Mouse (Mus musculus): Measurements from ENCODE around the gene Mybphl. TPM values are rescaled to one million over a fixed set of nuclear protein-coding genes. Genes with fewer than 3 reads are reported as not detected.

Gene Mybphl
- polyA plus RNA-seq, 1 experiment = 0.15 TPM

DNA sequence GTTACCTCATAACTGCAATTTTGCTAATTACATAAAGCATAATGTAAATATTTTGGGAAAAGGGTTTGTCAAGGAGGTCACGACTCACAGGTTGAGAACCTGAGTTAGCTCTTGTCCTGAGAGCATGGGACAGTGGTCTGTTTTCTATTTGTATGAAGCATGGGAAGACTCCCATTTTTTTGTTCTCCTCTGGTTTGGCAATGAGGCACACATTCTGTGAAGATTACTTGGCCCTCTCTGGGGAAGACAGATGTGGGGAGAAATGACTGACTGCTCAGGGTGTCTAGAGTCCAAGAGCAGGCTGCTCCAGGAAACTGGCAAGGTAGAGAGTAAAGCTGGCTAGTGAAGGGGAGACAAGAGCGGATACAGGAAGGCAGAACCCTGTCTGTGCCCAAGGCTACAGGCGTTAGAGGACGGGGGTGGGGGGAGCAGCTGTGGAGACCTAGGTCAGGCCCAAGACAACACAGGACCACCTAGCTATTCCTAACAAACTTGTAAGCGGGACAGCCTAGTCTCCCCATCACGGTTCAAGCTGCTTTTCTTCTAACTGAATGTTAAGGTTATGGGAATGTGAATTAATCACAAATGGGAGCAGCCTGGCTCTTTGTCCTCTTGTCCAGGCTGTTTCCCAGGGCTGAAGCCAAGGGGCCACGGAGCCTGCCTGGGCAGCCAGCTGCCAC, 60.4 kb downstream of the Mybphl start:
- 92% methylated on average over 7 of the region's 7 CpGs for WGBS
- Histone ChIP-seq H3K4me1 (ENCODE audit: control insufficient read depth, insufficient read depth, insufficient read length) (no peaks in the 10 kb centered on the region; the same call in 1 of the 2 replicates), H3K4me3 (ENCODE audit: extremely low read depth, insufficient read depth, insufficient read length) (no peak overlapping the region), H3K27me3 (ENCODE audit: control insufficient read depth, insufficient read depth, low read length) (no peaks in the 10 kb centered on the region), H3K36me3 (ENCODE audit: control insufficient read depth, insufficient read depth, low read length) (peaks cover 39% of the 10 kb centered on the region), H3K27ac (ENCODE audit: insufficient read depth, low read length) (no peak overlapping the region)
- TF ChIP-seq POLR2A (IDR thresholded peaks at IDR 0.05; ENCODE audit: low read depth, low read length) (no peak), CTCF (IDR thresholded peaks at IDR 0.05; ENCODE audit: extremely low read depth, insufficient read depth, insufficient read length, insufficient replicate concordance) (no peak)
- no peak for DNase-seq (ENCODE audit: low read depth in 1 of 2, low spot score in 2 of 2)

DNA sequence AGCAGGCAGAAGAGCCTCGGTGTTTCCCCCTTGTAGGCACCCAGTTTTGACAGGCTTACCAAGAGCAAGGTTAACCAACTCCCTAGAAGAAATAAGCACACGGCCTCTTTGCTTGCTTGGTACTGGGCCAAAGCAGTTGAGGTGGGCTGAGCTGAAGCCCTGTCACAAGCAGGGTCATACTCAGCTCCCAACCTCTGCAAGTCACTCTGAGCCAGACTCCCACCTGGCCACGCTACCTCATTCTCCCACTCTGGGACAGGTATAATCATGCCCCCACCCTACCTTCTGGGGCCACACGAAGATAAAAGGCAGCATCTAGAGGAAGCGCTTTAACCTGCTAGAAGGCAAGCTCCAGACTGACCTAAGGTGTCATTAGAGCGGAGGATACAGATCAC, 60.9 kb downstream of the Mybphl start:
- peaks cover 41% of the 10 kb centered on the region for H3K36me3 ChIP-seq (ENCODE audit: control insufficient read depth, insufficient read depth, low read length)
- WGBS = 91% methylated on average over 6 of the region's 6 CpGs
- H3K27ac ChIP-seq (ENCODE audit: insufficient read depth, low read length) = no peak overlapping the region
- DNase-seq (ENCODE audit: low read depth in 1 of 2, low spot score in 2 of 2) = no peak
- TF ChIP-seq POLR2A (IDR thresholded peaks at IDR 0.05; ENCODE audit: low read depth, low read length) = no peak
- TF ChIP-seq CTCF (IDR thresholded peaks at IDR 0.05; ENCODE audit: extremely low read depth, insufficient read depth, insufficient read length, insufficient replicate concordance) = no peak
- H3K4me3 ChIP-seq (ENCODE audit: extremely low read depth, insufficient read depth, insufficient read length) = no peak overlapping the region
- no peaks in the 10 kb centered on the region for H3K27me3 ChIP-seq (ENCODE audit: control insufficient read depth, insufficient read depth, low read length)
- H3K4me1 ChIP-seq (ENCODE audit: control insufficient read depth, insufficient read depth, insufficient read length) = no peaks in the 10 kb centered on the region; the same call in 1 of the 2 replicates

Other genes starting within 250 kb of the Mybphl start
- 11.3 and 11.6 TPM in 2 replicates for gene Gnai3, start 218.8 kb upstream of the Mybphl start, polyA plus RNA-seq (2012; rRNA removed)
- 0.06 TPM in 1 of 2 replicates, not detected in the other for gene Gpr61, start 210.0 kb upstream of the Mybphl start, polyA plus RNA-seq (2012; rRNA removed)
- 6.2 and 8.3 TPM in 2 replicates for gene Amigo1, start 178.6 kb upstream of the Mybphl start, polyA plus RNA-seq (2012; rRNA removed)
- gene Cyb561d1, start 163.7 kb upstream of the Mybphl start, polyA plus RNA-seq (2012; rRNA removed) = 12.7 and 13.8 TPM in 2 replicates
- 8.2 and 11.5 TPM in 2 replicates for gene Atxn7l2, start 154.0 kb upstream of the Mybphl start, polyA plus RNA-seq (2012; rRNA removed)
- gene Sypl2, start 138.3 kb upstream of the Mybphl start, polyA plus RNA-seq (2012; rRNA removed) = 0.15 and 0.16 TPM in 2 replicates
- gene Psma5, start 108.0 kb upstream of the Mybphl start, polyA plus RNA-seq (2012; rRNA removed) = 21.3 and 22.4 TPM in 2 replicates
- 10.7 and 11.4 TPM in 2 replicates for gene Sort1, start 80.8 kb upstream of the Mybphl start, polyA plus RNA-seq (2012; rRNA removed)
- 5.4 and 6.1 TPM in 2 replicates for gene Psrc1, start 18.9 kb downstream of the Mybphl start, polyA plus RNA-seq (2012; rRNA removed)
- gene Celsr2, start 50.6 kb downstream of the Mybphl start, polyA plus RNA-seq (2012; rRNA removed) = 2.6 and 4.2 TPM in 2 replicates
- gene Sars, start 80.3 kb downstream of the Mybphl start, polyA plus RNA-seq (2012; rRNA removed) = 22.2 and 27.0 TPM in 2 replicates
- not detected in 2 replicates for gene 1700013F07Rik, start 169.2 kb downstream of the Mybphl start, polyA plus RNA-seq (2012; rRNA removed)
- 2.2 and 2.5 TPM in 2 replicates for gene 5330417C22Rik, start 171.6 kb downstream of the Mybphl start, polyA plus RNA-seq (2012; rRNA removed)
- 2.4 and 2.6 TPM in 2 replicates for gene Tmem167b, start 197.6 kb downstream of the Mybphl start, polyA plus RNA-seq (2012; rRNA removed)
- gene Taf13, start 206.8 kb downstream of the Mybphl start, polyA plus RNA-seq (2012; rRNA removed) = 1.2 and 1.3 TPM in 2 replicates
- gene Wdr47, start 226.4 kb downstream of the Mybphl start, polyA plus RNA-seq (2012; rRNA removed) = 2.6 and 2.9 TPM in 2 replicates

All from spleen, adult 2 months (tissue).